Mouse (Mus musculus) bone marrow, adult 2 months (tissue): ENCODE measurements around the gene Rprd1b.

Source experiments
- CTCF ChIP-seq: fragments of 200-500 bp; IDR thresholded peaks from 2 replicates; pipeline ENCODE4 v1.5.1; 2011; ENCODE audit warnings: low read length, control low read depth; ENCODE audit not compliant: control insufficient read depth, insufficient read depth
- POLR2A ChIP-seq: fragments of 200-500 bp; IDR thresholded peaks from 2 replicates; pipeline ENCODE4 v1.6.1; 2011; ENCODE audit warnings: low read depth, mild to moderate bottlenecking, control low read depth, low read length, borderline replicate concordance; ENCODE audit not compliant: control insufficient read depth

GRCm38 (mm10) chr2:158175433-158175832 is 147.1 kb downstream of the Rprd1b start:
- TF ChIP-seq CTCF, result no peak
- TF ChIP-seq POLR2A, result no peak
